9 mouse cellular contexts compared by ENCODE assay signal in genomic region chr9:53384873-53385272, GRCm38 (mm10). TPM values are rescaled to one million over a fixed set of nuclear protein-coding genes. Genes with fewer than 3 reads are reported as not detected.
DNase-seq lines count a peak whose midpoint lies in the region; ATAC-seq and TF ChIP-seq lines count a peak whose summit lies in the region.
"Had no signal": no experiment of that assay in that cellular context is flagged by ENCODE, and none has a peak within 500 bp of the region (broad histone marks: within the 10 kb centered on the region; RNA-seq: fewer than 3 reads in every experiment).

No protein-coding gene starts in this region.

- peaks cover 18% of the 10 kb centered on the region for H3K79me2 ChIP-seq in macrophage (ENCODE audit: inconsistent target)

- TF ChIP-seq CTCF in kidney, adult 2 months (conservative IDR thresholded peaks at IDR 0.05; ENCODE audit: insufficient read depth, insufficient read length, low read depth, low read length) = no peak
- TF ChIP-seq CTCF in bone marrow, adult 2 months (IDR thresholded peaks at IDR 0.05; ENCODE audit: control insufficient read depth, insufficient read depth, low read length) = no peak

- TF ChIP-seq POLR2A in kidney, adult 2 months (IDR thresholded peaks at IDR 0.05; ENCODE audit: low read depth, low read length) = no peak
- TF ChIP-seq POLR2A in bone marrow, adult 2 months (IDR thresholded peaks at IDR 0.05; ENCODE audit: borderline replicate concordance, control insufficient read depth, low read depth, low read length) = no peak

- no peak for ATAC-seq in heart, embryonic 16.5 days (replicated peaks; ENCODE audit: extremely low read depth, insufficient read depth, low FRiP score)

- no peaks in the 10 kb centered on the region for H3K36me3 ChIP-seq in kidney, adult 2 months (ENCODE audit: control insufficient read depth, insufficient read depth, low read length)
- H3K36me3 ChIP-seq in heart, embryonic 16.5 days (ENCODE audit: control insufficient read depth, insufficient read depth) = no peaks in the 10 kb centered on the region
- no peaks in the 10 kb centered on the region for H3K36me3 ChIP-seq in macrophage (ENCODE audit: inconsistent target)

- H3K27me3 ChIP-seq in kidney, adult 2 months (replicated peaks; ENCODE audit: control insufficient read depth, insufficient read depth, low read length) = no peaks in the 10 kb centered on the region
- no peaks in the 10 kb centered on the region for H3K27me3 ChIP-seq in heart, embryonic 16.5 days (ENCODE audit: control insufficient read depth, insufficient read depth, low read length)
- H3K27me3 ChIP-seq: Patski had no signal

- 4% methylated on average over 8 of the region's 8 CpGs for WGBS in kidney, adult 2 months
- WGBS in bone marrow, adult 2 months = 58% methylated on average over 8 of the region's 8 CpGs
- 10% methylated on average over 8 of the region's 8 CpGs for WGBS in heart, embryonic 16.5 days
- 69% methylated on average over 8 of the region's 8 CpGs for WGBS in macrophage (ENCODE audit: missing documents)

- H3K9ac ChIP-seq in heart, embryonic 16.5 days (ENCODE audit: low read length) = peak overlapping the region; percentile 95

- peak overlapping the region; percentile 72 for H3K4me3 ChIP-seq in kidney, adult 2 months (ENCODE audit: insufficient read depth, low read depth, low read length)
- H3K4me3 ChIP-seq in bone marrow, adult 2 months (replicated peaks; ENCODE audit: control insufficient read depth, low read depth, low read length) = peak overlapping the region; percentile 50
- H3K4me3 ChIP-seq in heart, embryonic 16.5 days (ENCODE audit: low read length) = peak overlapping the region; percentile 78
- peak overlapping the region; percentile 53 for H3K4me3 ChIP-seq in macrophage (ENCODE audit: inconsistent target)

- H3K9me3 ChIP-seq in heart, embryonic 16.5 days (replicated peaks; ENCODE audit: control insufficient read depth, low read length) = no peaks in the 10 kb centered on the region

- H3K4me1 ChIP-seq in kidney, adult 2 months (ENCODE audit: control insufficient read depth, insufficient read depth, low read length) = no peaks in the 10 kb centered on the region
- H3K4me1 ChIP-seq in bone marrow, adult 2 months (ENCODE audit: control insufficient read depth, insufficient read depth, low read length) = no peaks in the 10 kb centered on the region
- no peaks in the 10 kb centered on the region for H3K4me1 ChIP-seq in heart, embryonic 16.5 days (ENCODE audit: control insufficient read depth, insufficient read depth, low read length)

- DNase-seq in kidney, adult 2 months = no peak
- no peak for DNase-seq in kidney, postnatal 4 days
- no peak for DNase-seq in left cerebral cortex, adult 11 months (ENCODE audit: low spot score)
- DNase-seq in thymus, postnatal 10 days (ENCODE audit: low spot score in 2 of 2) = no peak
- DNase-seq in thymus, postnatal 14 days = no peak

- H3K27ac ChIP-seq in kidney, adult 2 months (ENCODE audit: insufficient read depth, low read depth, low read length) = peak overlapping the region; percentile 90
- H3K27ac ChIP-seq in bone marrow, adult 2 months (ENCODE audit: control insufficient read depth, insufficient read depth, low read depth, low read length, poor library complexity) = no peak overlapping the region
- peak overlapping the region; percentile 94 for H3K27ac ChIP-seq in heart, embryonic 16.5 days (ENCODE audit: low read length)
- peak overlapping the region; percentile 86 for H3K27ac ChIP-seq in macrophage

- H3K4me2 ChIP-seq in heart, embryonic 16.5 days (ENCODE audit: low read depth, low read length) = peak overlapping the region; percentile 74

RNA-seq across cellular contexts. Expression of gene Kdelc2, which starts 1.0 kb away (rescaled TPM):
- 3.5 and 4.3 TPM in 2 replicates for polyA plus RNA-seq in kidney, adult 2 months (2012; rRNA removed)
- 0.79 and 2.3 TPM in 2 replicates for polyA plus RNA-seq in bone marrow, adult 2 months (2011; ENCODE audit: insufficient read depth, insufficient read length, low replicate concordance, missing spikeins)
- polyA plus RNA-seq in heart, embryonic 16.5 days (2015; fragmentation: Nextera tagmentation; extraction: Ambion mirVana) = 21.9 and 23.4 TPM in 2 replicates
- total RNA-seq in macrophage (2018; cell fraction: chromatin; rRNA removed) = 10 to 100 TPM in 2 of 26 experiments, 1 to 10 TPM in 23, under 1 TPM in 1; 0.75 to 12.7 (median 4.7) TPM
- total RNA-seq in macrophage (2018; cell fraction: cytosol; rRNA removed) = 10 to 100 TPM; 13.2 to 25.2 (median 18.7) TPM
- total RNA-seq in macrophage (2018; cell fraction: nucleus; rRNA removed) = 10 to 100 TPM in 20 of 26 experiments, 1 to 10 TPM in 6; 3.1 to 31.3 (median 15.0) TPM
- 16.0 to 28.9 TPM (median 22.4 TPM) in 3 replicates for polyA plus RNA-seq in macrophage (2018)

RNA-seq across cellular contexts. Expression of gene 4930550C14Rik, which starts 17.3 kb away (rescaled TPM):
- 1.0 and 1.8 TPM in 2 replicates for polyA plus RNA-seq in kidney, adult 2 months (2012; rRNA removed)
- polyA plus RNA-seq in bone marrow, adult 2 months (2011; ENCODE audit: insufficient read depth, insufficient read length, low replicate concordance, missing spikeins) = 1.5 TPM in 1 of 2 replicates, not detected in the other
- polyA plus RNA-seq in heart, embryonic 16.5 days (2015; fragmentation: Nextera tagmentation; extraction: Ambion mirVana) = 0.92 and 0.99 TPM in 2 replicates
- total RNA-seq in macrophage (2018; cell fraction: chromatin; rRNA removed) = 1 to 10 TPM in 7 of 26 experiments, under 1 TPM in 4, not detected in 15; 0.84 to 2.9 (median 1.5) TPM
- total RNA-seq in macrophage (2018; cell fraction: cytosol; rRNA removed) = under 1 TPM; 0.11 to 0.80 (median 0.28) TPM
- 1 to 10 TPM in 8 of 26 experiments, under 1 TPM in 7, not detected in 11; 0.28 to 2.0 (median 1.0) TPM for total RNA-seq in macrophage (2018; cell fraction: nucleus; rRNA removed)
- polyA plus RNA-seq in macrophage (2018) = 0.22 to 0.46 TPM in 2 of 3 replicates, not detected in the other
